Mouse (Mus musculus) induced T-regulatory cell, adult 2 months (primary cell): ENCODE data around the gene Klf6.

Experiments used
- DNase-seq: peaks from one replicate; pipeline ENCODE4 v3.0.0-alpha.2; 2012; ENCODE audit warnings: low read depth

Gene Klf6

DNA sequence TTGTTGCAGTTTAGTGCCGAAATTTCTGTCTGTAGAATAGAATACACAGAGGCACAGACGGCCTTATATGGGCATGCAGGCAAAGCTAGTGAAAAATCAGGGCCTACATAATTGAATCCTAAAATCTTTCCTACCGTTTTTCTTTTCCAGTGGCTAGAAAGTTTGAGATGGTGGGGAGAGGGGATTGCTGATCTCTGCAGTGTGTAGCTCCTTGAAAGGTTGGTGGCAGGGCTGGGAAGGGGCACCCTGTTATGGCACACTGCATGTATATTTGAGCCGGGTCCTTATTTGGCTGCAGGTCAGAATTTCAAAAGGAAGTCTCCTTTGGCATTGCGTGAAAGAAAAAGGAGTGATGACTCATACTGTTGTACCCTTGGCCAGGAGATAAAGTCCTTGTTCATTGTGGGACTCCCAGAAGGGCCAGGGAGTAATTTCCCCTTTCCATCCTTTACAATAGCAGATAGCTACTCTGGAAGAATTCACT lies 2.2 kb downstream of the Klf6 start:
- peak; percentile 77 for DNase-seq

DNA sequence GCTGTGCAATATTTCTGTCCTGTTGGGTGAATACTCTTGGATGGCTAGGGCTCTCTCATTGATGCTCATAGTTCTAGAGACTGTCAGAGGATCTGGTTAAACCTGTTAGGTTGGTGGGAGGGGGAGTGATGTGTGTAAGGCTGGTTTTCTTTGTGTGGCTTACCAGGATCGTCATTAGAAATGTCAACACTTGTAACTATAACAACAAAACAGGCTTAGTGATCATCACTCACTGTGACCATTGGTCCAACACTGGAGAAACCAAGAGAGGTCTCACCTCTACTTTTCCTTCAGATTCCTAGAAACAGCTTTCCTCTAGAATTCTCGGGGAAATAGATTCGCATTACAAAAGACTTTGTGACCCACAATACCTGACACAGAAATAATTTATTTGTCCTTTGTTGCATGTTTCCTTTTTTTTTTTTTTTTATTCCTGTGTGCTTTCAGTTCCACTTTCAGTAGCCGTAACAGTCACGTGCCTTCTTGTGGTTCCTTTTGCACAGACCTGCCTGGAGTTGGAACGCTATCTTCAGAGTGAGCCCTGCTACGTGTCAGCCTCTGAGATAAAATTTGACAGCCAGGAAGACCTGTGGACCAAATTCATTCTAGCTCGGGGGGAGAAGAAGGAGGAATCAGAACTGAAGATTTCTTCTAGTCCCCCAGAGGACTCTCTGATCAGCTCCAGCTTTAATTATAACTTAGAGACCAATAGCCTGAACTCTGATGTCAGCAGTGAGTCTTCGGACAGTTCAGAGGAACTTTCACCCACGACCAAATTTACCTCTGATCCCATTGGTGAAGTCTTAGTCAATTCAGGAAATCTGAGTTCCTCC lies 3.2 kb downstream of the Klf6 start:
- peak; percentile 91 for DNase-seq

DNA sequence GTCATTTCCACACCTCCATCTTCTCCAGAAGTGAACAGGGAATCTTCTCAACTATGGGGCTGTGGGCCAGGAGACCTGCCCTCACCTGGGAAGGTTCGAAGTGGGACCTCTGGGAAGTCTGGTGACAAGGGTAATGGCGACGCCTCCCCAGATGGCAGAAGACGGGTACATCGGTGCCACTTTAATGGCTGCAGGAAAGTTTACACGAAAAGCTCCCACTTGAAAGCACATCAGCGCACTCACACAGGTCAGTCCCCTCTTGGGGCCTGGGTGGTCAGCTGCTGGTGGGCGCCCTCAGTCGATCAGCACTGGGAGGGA lies 3.8 kb downstream of the Klf6 start:
- no peak for DNase-seq

DNA sequence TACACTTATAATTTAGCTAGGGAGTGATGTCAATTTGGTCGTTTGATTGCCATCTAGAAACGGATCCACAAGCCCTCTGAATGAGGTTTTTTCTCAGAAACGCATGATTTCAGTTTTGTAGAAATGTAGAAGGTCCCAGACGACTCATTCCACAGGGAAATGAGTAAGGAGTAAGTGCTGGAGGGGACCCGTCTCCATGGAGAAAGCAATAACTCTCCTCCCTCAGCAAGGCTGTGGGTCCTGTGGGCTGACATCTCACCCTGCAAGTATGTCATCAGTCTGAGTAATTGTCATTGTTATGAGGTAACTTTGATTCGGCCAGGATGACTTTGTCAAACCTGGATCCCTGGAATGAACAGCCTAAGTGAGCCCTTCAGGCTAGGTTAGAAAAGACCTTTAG lies 4.8 kb downstream of the Klf6 start:
- DNase-seq: peak; percentile 46

DNA sequence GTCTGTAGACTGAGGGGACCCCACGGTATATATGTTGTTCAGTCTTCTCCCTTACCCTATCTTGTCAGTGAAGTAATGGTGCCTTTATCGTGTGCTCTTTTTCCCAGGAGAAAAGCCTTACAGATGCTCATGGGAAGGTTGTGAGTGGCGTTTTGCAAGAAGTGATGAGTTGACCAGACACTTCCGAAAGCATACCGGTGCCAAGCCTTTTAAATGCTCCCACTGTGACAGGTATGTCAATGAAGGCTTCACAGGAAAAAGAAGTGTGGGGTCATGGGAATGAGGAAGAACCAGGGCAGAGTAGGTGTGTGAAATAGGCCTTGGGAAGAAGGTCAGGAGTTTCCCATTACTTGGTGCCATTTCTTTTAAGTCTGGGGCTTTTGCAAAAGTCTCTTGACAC lies 5.2 kb downstream of the Klf6 start:
- DNase-seq: peak; percentile 40

DNA sequence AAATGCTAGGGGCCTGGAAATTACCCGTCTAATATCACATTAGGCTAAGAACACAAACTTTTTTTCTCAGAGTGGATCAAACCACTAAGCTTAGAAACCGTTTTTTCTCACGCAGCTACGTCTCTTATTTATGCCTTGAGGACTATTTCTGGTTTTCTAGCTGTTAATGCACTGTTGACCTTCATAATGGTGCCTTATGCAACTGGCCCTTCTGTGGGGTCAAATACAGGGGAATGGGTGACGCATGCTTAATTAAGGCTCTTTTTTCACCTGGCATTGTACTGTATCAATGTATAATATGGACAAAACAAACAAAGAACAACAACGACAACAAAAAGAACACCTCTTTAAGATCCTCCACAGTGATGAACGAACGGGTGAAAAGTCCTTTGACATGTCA lies 7.1 kb downstream of the Klf6 start:
- DNase-seq: no peak

DNA sequence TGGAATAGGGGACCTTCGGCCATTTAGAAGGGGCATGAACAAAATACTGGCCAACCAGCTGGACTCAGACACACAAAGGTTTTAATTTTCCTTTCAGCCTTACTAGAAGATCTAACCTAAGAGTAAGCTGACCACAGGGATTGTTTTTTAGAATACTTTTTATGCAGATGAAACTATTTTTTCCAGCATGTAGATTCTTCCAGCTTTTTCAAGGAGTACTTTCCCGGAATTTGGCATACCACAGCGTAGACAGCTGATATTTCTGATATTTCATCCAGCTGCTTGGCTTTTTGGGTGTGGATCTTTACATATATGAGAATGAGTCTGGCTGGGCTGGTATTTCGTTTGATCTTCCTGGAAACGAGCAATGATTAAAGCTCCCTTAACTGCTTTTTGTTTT lies 8.2 kb downstream of the Klf6 start:
- DNase-seq: peak; percentile 42

DNA sequence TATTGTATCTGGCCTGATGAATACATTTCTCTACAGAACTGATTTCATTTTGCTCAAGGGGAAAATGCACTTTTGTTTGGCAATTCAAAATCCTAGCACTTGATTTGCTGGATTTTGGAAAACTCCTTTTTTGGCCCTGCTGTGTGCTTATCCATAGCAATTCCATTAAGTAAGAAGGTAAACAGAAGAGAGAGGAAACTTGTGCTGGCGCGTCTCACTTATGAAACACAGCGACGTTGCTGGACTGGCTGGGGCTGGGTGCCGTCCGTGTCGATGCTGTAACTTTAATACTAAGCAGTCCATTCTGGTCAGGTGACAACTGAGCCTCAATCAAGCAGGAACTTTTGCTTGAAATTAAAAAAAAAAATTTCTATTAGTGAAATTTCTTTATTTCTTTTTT lies 8.6 kb downstream of the Klf6 start:
- DNase-seq: peak; percentile 39

DNA sequence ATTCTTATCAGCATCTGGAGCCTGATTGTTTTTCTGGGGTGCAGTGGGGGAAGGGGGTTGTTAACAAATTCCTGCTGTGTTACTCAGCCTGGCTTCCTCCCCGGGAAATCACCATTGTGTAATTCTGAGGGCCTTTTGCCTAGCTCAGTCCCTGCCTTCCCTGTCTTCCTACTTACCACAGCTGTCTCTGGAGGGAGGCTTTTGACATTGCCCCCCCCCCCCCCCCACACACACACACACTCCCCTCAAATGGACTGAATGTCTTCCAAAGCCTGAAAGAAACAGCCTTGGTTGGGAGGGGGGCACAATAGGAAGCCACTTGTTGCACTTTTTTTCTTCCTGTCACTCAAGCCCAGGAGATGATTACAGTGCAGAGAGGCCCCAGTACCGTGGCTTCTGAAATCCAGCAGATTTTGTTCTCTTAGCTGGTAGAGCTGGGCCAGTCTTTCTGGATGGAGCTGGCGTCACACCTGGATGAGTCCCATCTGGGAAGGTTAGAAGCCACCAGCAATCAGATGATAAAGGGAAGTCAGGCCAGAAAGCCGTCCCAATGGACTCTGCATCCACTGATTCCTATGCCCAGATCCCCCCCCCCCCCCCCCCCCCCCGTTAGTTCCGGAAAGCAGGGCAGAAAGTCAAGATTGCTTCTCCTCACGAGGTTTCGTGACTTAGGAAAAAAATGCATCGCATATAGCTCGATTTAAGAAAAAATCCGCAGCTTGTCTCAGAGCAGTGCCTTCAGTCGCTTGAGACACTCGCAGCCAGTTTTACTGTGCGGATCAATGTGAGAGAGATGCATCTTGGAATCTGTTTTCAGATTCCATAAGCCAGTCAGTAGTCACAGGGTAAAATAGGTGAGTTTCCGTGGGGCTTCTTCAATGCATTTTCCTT lies 9.3 kb downstream of the Klf6 start:
- DNase-seq: peak; percentile 44

DNA sequence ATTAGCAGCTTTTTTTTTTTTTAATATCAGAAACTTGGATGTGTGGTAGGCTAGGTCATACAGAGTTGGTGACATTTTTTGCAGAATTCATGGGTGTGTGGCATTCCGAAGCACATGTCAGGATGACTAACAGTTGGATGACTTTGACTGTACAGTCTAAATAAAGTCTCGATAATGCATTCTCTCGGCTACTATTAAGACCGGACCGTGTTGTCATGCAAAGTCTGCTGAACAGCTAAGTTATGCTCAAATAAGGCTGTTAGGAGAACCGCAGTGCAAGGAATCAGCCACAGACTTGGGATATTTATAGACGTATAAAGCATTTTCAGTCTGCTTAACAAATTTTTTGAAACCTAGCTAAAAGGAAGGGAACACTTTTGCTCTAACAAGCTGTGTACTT lies 10.1 kb downstream of the Klf6 start:
- DNase-seq: no peak

DNA sequence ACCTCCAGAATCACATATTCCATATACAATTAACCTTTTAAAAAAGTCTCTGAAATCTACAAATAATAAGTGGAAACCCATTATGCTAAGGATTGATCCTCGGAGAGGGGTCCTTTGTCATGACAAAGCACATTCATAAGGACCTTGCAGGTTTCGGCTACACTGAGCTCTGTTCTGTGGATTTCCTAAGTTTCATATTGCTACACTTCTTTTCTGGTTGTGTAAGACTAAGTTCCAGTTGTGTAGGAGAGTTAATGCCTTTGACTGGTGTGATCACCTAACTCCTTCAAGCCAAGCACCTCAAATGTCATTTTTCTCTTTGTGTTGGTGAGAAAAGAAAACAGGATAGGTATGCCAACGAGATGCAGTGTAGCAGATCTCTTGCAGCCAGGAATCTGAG lies 12.4 kb downstream of the Klf6 start:
- DNase-seq: no peak

DNA sequence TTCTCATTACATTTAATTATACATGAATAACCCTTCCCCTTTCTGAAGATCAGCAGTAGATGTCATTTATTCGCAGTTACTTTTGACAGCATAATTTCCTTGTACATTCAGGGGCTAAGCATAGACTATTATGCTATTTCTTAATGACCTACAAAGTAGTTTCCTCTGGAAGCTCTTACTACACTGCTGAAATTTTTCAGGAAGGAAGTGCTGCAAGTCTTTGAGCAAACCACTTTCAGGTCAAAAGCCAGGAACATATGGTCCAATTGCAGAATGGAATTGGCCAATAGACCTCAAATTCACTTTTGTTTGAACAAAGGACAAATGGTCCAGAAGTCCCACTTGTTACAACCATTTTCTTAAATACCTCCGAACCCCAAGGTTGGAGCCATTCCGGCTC lies 14.2 kb downstream of the Klf6 start:
- no peak for DNase-seq

DNA sequence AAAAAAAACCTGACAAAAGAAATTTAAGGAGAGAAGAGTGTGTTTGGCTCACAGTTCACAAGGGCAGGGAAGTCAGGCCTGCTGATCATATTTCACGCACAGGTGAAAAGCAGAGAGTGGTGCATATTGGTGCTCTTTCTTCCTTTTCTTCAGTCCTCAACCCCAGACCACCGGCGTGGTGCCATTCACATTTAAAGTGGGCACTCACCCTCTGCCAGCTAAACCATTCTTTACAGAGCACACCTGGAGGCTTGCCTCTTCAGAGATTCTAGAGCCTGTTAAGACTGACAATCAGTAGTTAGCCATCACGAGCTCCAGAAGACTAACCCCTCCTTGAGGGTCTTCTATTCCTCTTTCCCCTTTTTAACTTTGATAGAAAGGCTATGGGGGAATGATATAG lies 17.5 kb downstream of the Klf6 start:
- DNase-seq: no peak

DNA sequence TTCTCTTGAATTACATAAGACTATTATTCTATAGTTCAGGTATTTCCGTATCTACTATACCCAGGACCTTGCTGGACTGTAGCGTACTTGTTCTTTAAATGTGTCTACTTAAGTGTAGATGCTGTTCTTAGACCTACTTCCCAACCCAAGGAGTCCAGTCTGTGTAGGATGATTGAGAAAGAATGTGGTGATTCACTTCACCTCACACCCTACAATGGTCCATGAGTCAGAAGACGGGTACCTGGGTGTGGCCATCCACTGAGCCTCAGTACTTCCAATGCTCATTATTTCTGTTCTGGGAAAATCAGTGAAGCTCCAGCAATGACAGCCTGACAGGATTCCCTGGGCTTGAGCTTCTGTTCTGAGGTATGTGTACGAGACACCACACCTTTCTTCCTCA lies 25.5 kb downstream of the Klf6 start:
- no peak for DNase-seq

DNA sequence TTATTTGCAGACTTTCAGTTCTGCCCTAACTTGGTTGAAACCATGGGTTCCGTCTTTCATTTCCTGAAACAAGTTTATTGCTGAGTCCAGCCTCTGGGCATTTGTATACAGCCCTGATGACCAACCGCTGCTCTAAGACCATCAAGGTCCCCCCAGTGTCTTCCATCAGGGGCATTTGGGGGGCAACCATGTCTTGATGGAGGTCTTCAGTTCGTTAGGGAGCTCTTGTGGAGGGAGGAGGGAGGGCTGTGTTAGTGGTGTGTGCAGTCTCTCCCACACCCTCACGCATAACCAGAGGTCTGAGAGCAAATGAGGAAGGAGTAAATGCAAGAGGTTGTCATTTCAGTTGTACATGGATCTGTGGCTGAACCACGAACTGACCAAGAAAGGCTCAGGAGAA lies 26.9 kb downstream of the Klf6 start:
- no peak for DNase-seq

DNA sequence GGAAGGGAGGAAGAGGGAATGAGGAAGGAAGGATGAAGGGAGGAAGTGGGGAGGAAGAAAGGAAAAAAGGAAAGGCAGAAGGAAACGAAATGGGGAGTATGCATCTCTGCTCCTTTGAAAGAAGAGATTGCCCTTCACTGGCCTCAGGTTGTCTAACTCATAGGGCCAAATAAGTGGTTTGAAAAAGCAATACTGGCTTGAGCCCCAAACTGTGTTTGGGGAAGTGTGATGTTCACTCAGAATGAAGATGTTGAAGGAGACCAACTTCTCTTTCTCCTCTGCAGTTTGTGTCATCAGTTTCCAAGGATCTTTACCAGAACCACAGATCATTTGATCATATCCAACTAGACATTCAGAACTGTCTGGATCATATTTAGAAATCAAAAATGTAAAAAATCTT lies 27.4 kb downstream of the Klf6 start:
- no peak for DNase-seq

DNA sequence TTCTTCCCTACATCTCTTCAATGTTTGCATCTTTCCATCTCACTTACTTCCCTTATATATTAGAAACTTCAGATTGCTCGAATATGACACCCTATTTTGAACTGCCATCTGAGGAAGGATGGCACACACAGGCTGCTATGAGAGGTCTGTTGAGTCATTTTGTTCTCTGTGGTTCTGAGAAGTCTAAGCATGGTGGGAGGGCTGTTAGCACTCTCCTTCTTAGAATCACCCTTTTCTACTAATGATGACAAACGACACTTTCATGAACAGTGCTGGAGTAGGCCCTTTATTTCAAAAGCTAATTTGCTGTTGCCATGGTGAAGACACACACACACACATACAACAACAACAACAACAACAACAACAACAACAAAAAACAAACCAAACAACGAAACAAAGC lies 28.8 kb downstream of the Klf6 start:
- DNase-seq: peak; percentile 83

DNA sequence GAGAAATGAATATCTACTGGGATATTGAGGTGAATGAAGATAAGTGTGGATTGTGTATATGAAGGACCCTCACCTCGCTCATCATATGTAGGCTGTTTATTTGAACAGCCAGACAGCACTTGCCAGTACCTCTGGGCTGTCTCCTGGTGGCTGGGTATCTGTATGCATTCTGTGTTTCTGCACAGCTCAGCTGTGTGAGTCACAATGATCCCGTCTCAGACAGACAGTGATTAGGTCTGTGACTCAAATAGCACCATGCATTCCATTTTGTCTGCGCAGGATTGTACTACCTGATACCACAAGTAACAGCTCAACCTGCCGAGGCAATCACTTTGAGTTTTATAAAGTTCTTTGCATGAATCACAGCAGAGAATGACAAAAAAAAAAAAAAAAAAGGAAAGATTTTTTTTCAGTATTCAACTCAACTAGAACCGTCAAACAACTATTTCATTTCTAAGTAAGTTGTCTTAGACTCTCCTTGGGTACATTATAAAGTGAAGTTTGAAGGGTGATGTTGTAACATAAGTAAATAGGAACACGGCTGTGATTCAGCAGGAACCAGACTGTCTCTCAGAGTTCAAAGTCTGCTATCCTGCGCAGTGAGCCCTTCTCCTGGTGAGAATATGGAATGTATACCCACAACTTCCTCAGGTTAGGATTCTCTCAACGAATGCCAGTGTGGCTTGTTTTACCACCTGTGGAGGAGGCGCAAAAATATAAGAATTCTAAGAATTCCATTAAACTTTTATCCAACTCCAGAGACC lies 31.6 kb downstream of the Klf6 start:
- peak; percentile 46 for DNase-seq

DNA sequence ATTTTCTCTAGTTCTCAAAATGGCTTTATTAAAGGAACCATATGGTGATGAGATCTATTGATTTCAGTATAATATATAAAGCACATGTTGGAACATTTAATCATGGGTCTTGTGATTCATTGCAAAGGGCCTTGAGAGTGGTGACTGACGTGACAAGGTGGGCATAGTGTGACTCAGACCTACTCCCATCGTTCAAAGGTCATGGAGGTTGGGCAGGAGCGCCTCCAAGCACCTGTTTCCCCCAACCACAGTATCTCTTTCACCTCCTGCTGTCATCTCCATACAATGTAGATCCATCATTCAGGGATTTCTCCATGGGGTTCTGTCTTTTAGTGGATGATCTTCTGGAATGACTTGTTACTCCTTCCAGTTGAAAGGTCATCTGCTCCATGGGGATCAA lies 33.6 kb downstream of the Klf6 start:
- no peak for DNase-seq

DNA sequence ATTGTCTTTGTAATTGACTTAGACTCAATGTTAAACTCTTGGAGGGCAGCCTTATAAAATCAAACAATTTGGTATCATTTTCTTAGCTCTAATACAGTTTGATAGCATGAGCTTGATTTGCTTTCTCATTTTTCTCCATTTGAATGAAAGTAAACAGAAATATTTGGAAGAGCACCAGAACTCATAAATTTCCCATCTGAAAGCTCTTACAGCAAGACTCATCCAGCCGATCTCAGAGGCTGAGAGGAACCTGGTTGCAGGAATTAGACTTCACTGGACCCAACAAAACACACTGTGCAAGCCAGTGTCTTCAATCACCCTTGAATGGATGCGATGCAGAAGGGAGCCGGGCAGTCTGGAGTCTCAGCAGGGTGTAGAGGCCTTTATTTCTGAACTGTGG lies 34.6 kb downstream of the Klf6 start:
- DNase-seq: no peak

DNA sequence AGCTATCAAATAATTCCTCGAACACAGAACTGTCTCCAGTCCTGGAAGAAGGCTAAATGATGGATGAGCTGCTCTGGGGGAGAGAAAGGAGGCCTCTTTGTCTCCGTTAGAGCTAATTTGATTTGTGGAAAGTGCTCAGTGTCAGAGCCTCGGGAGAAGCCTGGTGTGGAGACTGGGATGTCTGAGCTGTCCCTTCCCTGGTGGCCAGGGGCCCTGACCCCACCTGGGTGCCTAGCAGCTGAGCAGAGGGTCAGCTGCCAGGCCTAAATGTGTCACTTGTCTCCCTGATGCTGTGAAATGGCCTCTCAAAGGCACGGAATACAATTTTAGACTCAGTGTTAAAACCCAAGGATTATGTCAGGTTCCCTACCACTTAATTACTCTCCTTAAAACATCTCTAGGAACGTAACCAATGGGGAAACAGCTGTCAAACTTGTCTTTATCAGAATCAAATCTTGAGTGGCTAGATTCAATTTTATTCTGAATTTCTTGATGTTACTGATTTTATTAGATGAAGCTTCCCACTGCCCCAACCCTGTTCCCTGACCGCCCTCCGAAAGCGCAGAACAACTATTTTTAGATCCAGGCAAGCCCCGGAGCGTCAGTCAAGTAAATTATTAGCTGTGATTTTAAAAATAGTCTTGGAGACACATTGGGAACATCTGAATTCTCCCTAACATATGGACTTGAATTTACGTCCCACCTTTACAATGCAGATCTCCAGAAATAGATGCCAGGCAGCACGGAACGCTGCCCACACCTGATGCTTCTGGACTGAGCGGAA lies 36.1 kb downstream of the Klf6 start:
- DNase-seq: no peak

DNA sequence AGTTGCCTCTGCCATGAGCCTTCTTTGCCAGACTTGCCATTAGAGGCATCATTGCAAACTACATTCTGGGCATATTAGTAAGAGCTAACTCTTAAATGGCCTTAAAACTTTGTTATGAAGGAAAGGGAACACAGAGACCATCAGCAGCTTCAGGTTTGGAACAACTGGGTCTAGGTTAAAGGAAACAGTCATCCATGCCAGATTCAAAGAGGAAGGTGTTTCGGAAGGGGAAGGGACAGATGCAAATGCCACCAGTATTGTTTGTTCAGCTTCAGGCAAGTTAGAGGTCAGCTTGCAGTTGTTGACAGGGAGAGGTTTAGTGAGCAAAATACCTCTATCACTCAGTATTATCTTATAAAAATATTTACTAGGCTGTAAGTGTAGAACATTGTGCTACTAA lies 37.7 kb downstream of the Klf6 start:
- DNase-seq: no peak
